In genomic region chr5:43071541-43071940, GRCm38 (mm10) we compare ENCODE assay signal across 19 mouse cellular contexts.
"Had no signal": no experiment of that assay in that cellular context is flagged by ENCODE, and none has a peak within 500 bp of the region (broad histone marks: within the 10 kb centered on the region; RNA-seq: fewer than 3 reads in every experiment).

No protein-coding gene starts in this region.

- H3K9me3 ChIP-seq: midbrain, embryonic 10.5 days; neural tube, embryonic 13.5 days; neural tube, embryonic 15.5 days; stomach, embryonic 15.5 days had no signal

- H3K27me3 ChIP-seq: neural tube, embryonic 13.5 days; neural tube, embryonic 15.5 days; stomach, embryonic 15.5 days had no signal

- H3K36me3 ChIP-seq: midbrain, embryonic 10.5 days; neural tube, embryonic 13.5 days; neural tube, embryonic 15.5 days; stomach, embryonic 15.5 days had no signal

- DNase-seq: lung, adult 18-20 months; lung, embryonic 14.5 days; lung, postnatal 10 days; lung, postnatal 4 days; midbrain, embryonic 14.5 days; retina, postnatal 1 day; right cerebral cortex, adult 18-20 months; right cerebral cortex, postnatal 25 days; right cerebral cortex, postnatal 4 days; spleen, adult 18-20 months; thymus, adult 2 months; thymus, postnatal 25 days; thymus, postnatal 4 days had no signal

- H3K27ac ChIP-seq: midbrain, embryonic 10.5 days; neural tube, embryonic 13.5 days; neural tube, embryonic 15.5 days; stomach, embryonic 15.5 days; stomach, postnatal 0 days had no signal

- H3K4me1 ChIP-seq: midbrain, embryonic 10.5 days; neural tube, embryonic 13.5 days; neural tube, embryonic 15.5 days; stomach, embryonic 15.5 days had no signal

- H3K4me3 ChIP-seq: midbrain, embryonic 10.5 days; myocyte; neural tube, embryonic 13.5 days; neural tube, embryonic 15.5 days; stomach, embryonic 15.5 days had no signal

- H3K9ac ChIP-seq: lung, embryonic 14.5 days; neural tube, embryonic 13.5 days; neural tube, embryonic 15.5 days; stomach, embryonic 15.5 days had no signal
